21 mouse cellular contexts compared by ENCODE assay signal in genomic region chr11:119322521-119322920, GRCm38 (mm10). TPM values are rescaled to one million over a fixed set of nuclear protein-coding genes. Genes with fewer than 3 reads are reported as not detected.
DNase-seq lines count a peak whose midpoint lies in the region; ATAC-seq lines count a peak whose summit lies in the region.
"Had no signal": no experiment of that assay in that cellular context is flagged by ENCODE, and none has a peak within 500 bp of the region (broad histone marks: within the 10 kb centered on the region; RNA-seq: fewer than 3 reads in every experiment).

No protein-coding gene starts in this region.

- H3K4me2 ChIP-seq in limb, embryonic 13.5 days (replicated peaks): no peak overlapping the region
- no peak overlapping the region for H3K4me2 ChIP-seq in forebrain, embryonic 15.5 days (replicated peaks)
- H3K4me2 ChIP-seq: heart, embryonic 11.5 days; hindbrain, embryonic 13.5 days; intestine, embryonic 15.5 days had no signal

- no peaks in the 10 kb centered on the region; the same call in 1 of the 2 replicates for H3K9me3 ChIP-seq in limb, embryonic 13.5 days
- no peaks in the 10 kb centered on the region; the same call in 1 of the 2 replicates for H3K9me3 ChIP-seq in limb, embryonic 10.5 days (replicated peaks)
- peaks cover 7% of the 10 kb centered on the region for H3K9me3 ChIP-seq in hindbrain, embryonic 10.5 days
- H3K9me3 ChIP-seq in forebrain, embryonic 15.5 days: no peaks in the 10 kb centered on the region
- H3K9me3 ChIP-seq: hindbrain, embryonic 13.5 days; intestine, embryonic 15.5 days had no signal

- peaks cover 9% of the 10 kb centered on the region; the same call in 1 of the 2 replicates for H3K27me3 ChIP-seq in limb, embryonic 13.5 days
- peaks cover 7% of the 10 kb centered on the region; the same call in 1 of the 2 replicates for H3K27me3 ChIP-seq in limb, embryonic 10.5 days (ENCODE audit: low read depth, poor library complexity, severe bottlenecking)
- no peaks in the 10 kb centered on the region for H3K27me3 ChIP-seq in hindbrain, embryonic 10.5 days (ENCODE audit: insufficient read depth, poor library complexity, severe bottlenecking)
- no peaks in the 10 kb centered on the region for H3K27me3 ChIP-seq in forebrain, embryonic 15.5 days
- H3K27me3 ChIP-seq: intestine, embryonic 15.5 days had no signal

- no peak overlapping the region for H3K27ac ChIP-seq in limb, embryonic 13.5 days
- H3K27ac ChIP-seq in limb, embryonic 10.5 days: no peak overlapping the region
- no peak overlapping the region for H3K27ac ChIP-seq in hindbrain, embryonic 10.5 days
- no peak overlapping the region for H3K27ac ChIP-seq in forebrain, embryonic 15.5 days (replicated peaks)
- H3K27ac ChIP-seq: forebrain, embryonic 10.5 days; hindbrain, embryonic 13.5 days; intestine, embryonic 15.5 days had no signal

- no peaks in the 10 kb centered on the region for H3K4me1 ChIP-seq in limb, embryonic 13.5 days
- no peaks in the 10 kb centered on the region for H3K4me1 ChIP-seq in limb, embryonic 10.5 days
- H3K4me1 ChIP-seq in hindbrain, embryonic 10.5 days (replicated peaks): no peaks in the 10 kb centered on the region
- H3K4me1 ChIP-seq in forebrain, embryonic 15.5 days: no peaks in the 10 kb centered on the region
- H3K4me1 ChIP-seq: forebrain, embryonic 10.5 days; hindbrain, embryonic 13.5 days; intestine, embryonic 15.5 days had no signal

- no peaks in the 10 kb centered on the region for H3K36me3 ChIP-seq in limb, embryonic 13.5 days
- no peaks in the 10 kb centered on the region for H3K36me3 ChIP-seq in limb, embryonic 10.5 days
- no peaks in the 10 kb centered on the region for H3K36me3 ChIP-seq in hindbrain, embryonic 10.5 days
- H3K36me3 ChIP-seq in forebrain, embryonic 15.5 days: no peaks in the 10 kb centered on the region
- H3K36me3 ChIP-seq: forebrain, embryonic 10.5 days; hindbrain, embryonic 13.5 days had no signal

- H3K9ac ChIP-seq in limb, embryonic 13.5 days: 0 out of 2 replicates have a peak overlapping the region, but pooled peaks have one; percentile 31
- no peak overlapping the region for H3K9ac ChIP-seq in forebrain, embryonic 15.5 days (replicated peaks)
- H3K9ac ChIP-seq: hindbrain, embryonic 13.5 days; intestine, embryonic 15.5 days had no signal

- no peak overlapping the region for H3K4me3 ChIP-seq in limb, embryonic 13.5 days
- no peak overlapping the region for H3K4me3 ChIP-seq in limb, embryonic 10.5 days
- no peak overlapping the region for H3K4me3 ChIP-seq in hindbrain, embryonic 10.5 days
- H3K4me3 ChIP-seq in forebrain, embryonic 15.5 days: no peak overlapping the region
- H3K4me3 ChIP-seq: forebrain, embryonic 10.5 days; hindbrain, embryonic 13.5 days; intestine, embryonic 15.5 days had no signal

- 80% methylated on average over 13 of the region's 13 CpGs for WGBS in limb, embryonic 13.5 days
- 82% methylated on average over 13 of the region's 13 CpGs for WGBS in limb, embryonic 10.5 days
- 81% methylated on average over 13 of the region's 13 CpGs for WGBS in hindbrain, embryonic 10.5 days
- WGBS in forebrain, embryonic 15.5 days: 80% methylated on average over 13 of the region's 13 CpGs

- no peak for ATAC-seq in limb, embryonic 13.5 days (ENCODE audit: low FRiP score, low read depth)
- ATAC-seq in forebrain, embryonic 15.5 days (replicated peaks): no peak
- ATAC-seq: activated CD4-positive, CD25-positive, alpha-beta regulatory T cell, adult 4 months; forebrain, embryonic 14.5 days; hindbrain, embryonic 16.5 days; intestine, embryonic 15.5 days had no signal

- DNase-seq in cerebellum, adult 11-12 months: peak; percentile 36
- DNase-seq in cerebellum, adult 11 months: no peak
- DNase-seq in cerebellum, adult 9-11 months: peak; percentile 42
- no peak for DNase-seq in cerebellum, adult 9-10 months
- DNase-seq in limb, embryonic 10.5 days (ENCODE audit: low spot score): no peak
- DNase-seq in hindbrain, embryonic 10.5 days (ENCODE audit: low spot score): no peak
- DNase-seq: adrenal gland, adult 8-10 months; adrenal gland, postnatal 25 days; gastrocnemius, postnatal 14 days; heart, adult 11 months; kidney, adult 11 months; kidney, adult 8-10 months had no signal

RNA-seq across cellular contexts. Expression of gene Card14, which starts 15.0 kb away (rescaled TPM):
- 0.42 and 0.88 TPM in 2 replicates for polyA plus RNA-seq in limb, embryonic 13.5 days (2015; fragmentation: Nextera tagmentation; extraction: Ambion mirVana)
- polyA plus RNA-seq in limb, embryonic 10.5 days (2016; fragmentation: Nextera tagmentation; extraction: Ambion mirVana): 0.08 and 0.30 TPM in 2 replicates
- 0.04 TPM in 1 of 2 replicates, not detected in the other for polyA plus RNA-seq in hindbrain, embryonic 10.5 days (2016; fragmentation: Nextera tagmentation; extraction: Ambion mirVana)
- polyA plus RNA-seq in forebrain, embryonic 15.5 days (2015; fragmentation: Nextera tagmentation; extraction: Ambion mirVana): 0.09 and 0.18 TPM in 2 replicates
- polyA plus RNA-seq: forebrain, embryonic 10.5 days had no signal

RNA-seq across cellular contexts. Expression of gene Eif4a3, which starts 22.6 kb away (rescaled TPM):
- polyA plus RNA-seq in limb, embryonic 13.5 days (2015; fragmentation: Nextera tagmentation; extraction: Ambion mirVana): 386 and 387 TPM in 2 replicates
- 503 and 564 TPM in 2 replicates for polyA plus RNA-seq in limb, embryonic 10.5 days (2016; fragmentation: Nextera tagmentation; extraction: Ambion mirVana)
- 458 and 477 TPM in 2 replicates for polyA plus RNA-seq in hindbrain, embryonic 10.5 days (2016; fragmentation: Nextera tagmentation; extraction: Ambion mirVana)
- 302 and 313 TPM in 2 replicates for polyA plus RNA-seq in forebrain, embryonic 15.5 days (2015; fragmentation: Nextera tagmentation; extraction: Ambion mirVana)

RNA-seq across cellular contexts. Expression of gene Sgsh, which starts 32.8 kb away (rescaled TPM):
- polyA plus RNA-seq in limb, embryonic 13.5 days (2015; fragmentation: Nextera tagmentation; extraction: Ambion mirVana): 7.4 and 8.8 TPM in 2 replicates
- 6.5 and 8.1 TPM in 2 replicates for polyA plus RNA-seq in limb, embryonic 10.5 days (2016; fragmentation: Nextera tagmentation; extraction: Ambion mirVana)
- polyA plus RNA-seq in hindbrain, embryonic 10.5 days (2016; fragmentation: Nextera tagmentation; extraction: Ambion mirVana): 6.8 and 7.1 TPM in 2 replicates
- polyA plus RNA-seq in forebrain, embryonic 15.5 days (2015; fragmentation: Nextera tagmentation; extraction: Ambion mirVana): 3.0 and 3.7 TPM in 2 replicates

RNA-seq across cellular contexts. Expression of gene Slc26a11, which starts 32.8 kb away (rescaled TPM):
- polyA plus RNA-seq in limb, embryonic 13.5 days (2015; fragmentation: Nextera tagmentation; extraction: Ambion mirVana): 11.8 and 12.4 TPM in 2 replicates
- 8.9 and 9.4 TPM in 2 replicates for polyA plus RNA-seq in limb, embryonic 10.5 days (2016; fragmentation: Nextera tagmentation; extraction: Ambion mirVana)
- 6.1 and 7.8 TPM in 2 replicates for polyA plus RNA-seq in hindbrain, embryonic 10.5 days (2016; fragmentation: Nextera tagmentation; extraction: Ambion mirVana)
- polyA plus RNA-seq in forebrain, embryonic 15.5 days (2015; fragmentation: Nextera tagmentation; extraction: Ambion mirVana): 3.5 and 3.9 TPM in 2 replicates

RNA-seq across cellular contexts. Expression of gene Gaa, which starts 54.8 kb away (rescaled TPM):
- polyA plus RNA-seq in limb, embryonic 13.5 days (2015; fragmentation: Nextera tagmentation; extraction: Ambion mirVana): 67.1 and 69.9 TPM in 2 replicates
- 23.4 and 27.8 TPM in 2 replicates for polyA plus RNA-seq in limb, embryonic 10.5 days (2016; fragmentation: Nextera tagmentation; extraction: Ambion mirVana)
- 28.3 and 35.5 TPM in 2 replicates for polyA plus RNA-seq in hindbrain, embryonic 10.5 days (2016; fragmentation: Nextera tagmentation; extraction: Ambion mirVana)
- 43.9 and 49.8 TPM in 2 replicates for polyA plus RNA-seq in forebrain, embryonic 15.5 days (2015; fragmentation: Nextera tagmentation; extraction: Ambion mirVana)

Comparison
In these comparisons a context has a peak if more than half of its experiments do, and no peak if none do; other contexts are left out.
1. DNase-seq: peak in cerebellum, adult 11-12 months (single experiment) and cerebellum, adult 9-11 months (single experiment); none in cerebellum, adult 11 months (single experiment), cerebellum, adult 9-10 months (single experiment), limb, embryonic 10.5 days (single experiment) and hindbrain, embryonic 10.5 days (single experiment).